Mouse (Mus musculus) forebrain, postnatal 0 days (tissue): ENCODE measurements at regions not wholly inside any gene's neighbourhood (a gene's known extent, or its start where the extent isn't known, plus 50 kb on each side); places are given as distances from the start of the nearest gene placed in this dataset.

ENCODE experiments used
- ATAC-seq: fragments of 200-750 bp; cut with Nextera tagmentation; 2 replicates; pipeline ENCODE4 v1.8.0; 2017; ENCODE audit warnings: mild to moderate bottlenecking, moderate library complexity
- DNase-seq: peaks from one replicate; pipeline ENCODE4 v3.0.0-alpha.2; 2015
- H3K27ac ChIP-seq: fragments of 300-500 bp; sonication (generic); 2 replicates; pipeline ENCODE4 v1.5.1; 2014; ENCODE audit warnings: low read depth, mild to moderate bottlenecking, antibody characterized with exemption, low read length, moderate library complexity, mixed read lengths
- H3K27me3 ChIP-seq: fragments of 300-500 bp; sonication (generic); 2 replicates; pipeline ENCODE4 v1.6.1; 2014; ENCODE audit warnings: mild to moderate bottlenecking, low read length, mixed read lengths; ENCODE audit not compliant: insufficient read depth
- H3K36me3 ChIP-seq: fragments of 300-500 bp; sonication (generic); 2 replicates; pipeline ENCODE4 v1.6.1; 2014; ENCODE audit warnings: mild to moderate bottlenecking, moderate library complexity; ENCODE audit not compliant: insufficient read depth
- H3K4me1 ChIP-seq: fragments of 300-500 bp; sonication (generic); 2 replicates; pipeline ENCODE4 v1.6.1; 2014; ENCODE audit warnings: antibody characterized with exemption; ENCODE audit not compliant: insufficient read depth
- H3K4me2 ChIP-seq: fragments of 300-500 bp; sonication (generic); 2 replicates; pipeline ENCODE4 v1.6.1; 2014; ENCODE audit warnings: low read depth, mild to moderate bottlenecking, moderate library complexity
- H3K4me3 ChIP-seq: fragments of 300-500 bp; sonication (generic); 2 replicates; pipeline ENCODE4 v1.5.1; 2014; ENCODE audit warnings: low read depth, low read length, mixed read lengths
- H3K9ac ChIP-seq: fragments of 300-500 bp; sonication (generic); 2 replicates; pipeline ENCODE4 v1.6.1; 2014; ENCODE audit warnings: mild to moderate bottlenecking
- H3K9me3 ChIP-seq: fragments of 300-500 bp; sonication (generic); 2 replicates; pipeline ENCODE4 v1.6.1; 2016; ENCODE audit warnings: low read length
- CTCF ChIP-seq: sonication (generic); IDR thresholded peaks from 2 replicates; pipeline ENCODE4 v1.5.1; 2016; ENCODE audit warnings: antibody characterized with exemption, control low read depth, low read depth
- WGBS: fragments of 180-500 bp; shearing (Covaris S2); extraction: QIAGEN DNeasy Blood & Tissue Kit; methylation state at CpG from one replicate; pipeline ENCODE4 v1.1.7; 2014; 5-methylcytosine and 5-hydroxymethylcytosine counted together

DNA sequence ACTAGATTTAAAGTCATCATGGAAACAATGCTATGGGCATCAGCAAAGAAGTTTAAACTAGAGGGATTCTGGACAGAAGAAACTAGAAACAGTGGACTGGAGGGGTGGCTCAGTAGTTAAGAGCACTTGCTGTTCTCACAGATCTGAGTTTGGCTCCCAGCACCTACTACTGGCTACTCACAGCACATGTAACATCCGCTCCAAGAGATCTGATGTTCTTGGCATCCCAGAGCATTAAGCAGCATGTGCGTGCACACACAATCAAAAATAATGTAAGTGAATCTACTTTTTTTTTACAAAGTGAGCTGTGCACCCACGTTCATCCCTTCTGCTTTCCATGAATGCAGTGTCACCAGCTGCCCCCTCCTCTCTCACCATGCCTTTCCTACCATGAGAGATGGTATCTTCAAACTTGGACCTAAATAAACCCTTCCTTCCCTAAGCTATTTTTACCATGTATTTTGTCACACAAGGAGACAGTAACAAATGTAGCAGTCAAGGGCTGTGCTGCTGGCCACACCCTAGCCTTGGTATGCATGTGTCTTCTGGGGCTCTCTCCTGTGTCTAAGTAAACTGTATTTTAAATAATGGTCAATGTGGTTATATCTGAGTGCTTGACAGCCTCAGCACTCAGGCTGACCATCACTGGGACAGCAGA lies 53.3 kb upstream of the Cldn5 start:
- no peaks in the 10 kb centered on the region for H3K36me3 ChIP-seq
- no peak overlapping the region for H3K4me2 ChIP-seq
- H3K9me3 ChIP-seq: no peaks in the 10 kb centered on the region
- H3K4me1 ChIP-seq: no peaks in the 10 kb centered on the region
- TF ChIP-seq CTCF: no peak
- no peak for ATAC-seq
- H3K27me3 ChIP-seq: no peaks in the 10 kb centered on the region; the same call in 1 of the 2 replicates
- no peak overlapping the region for H3K9ac ChIP-seq
- no peak overlapping the region for H3K27ac ChIP-seq
- WGBS: 70% methylated on average over 3 of the region's 3 CpGs
- no peak for DNase-seq
- no peak overlapping the region for H3K4me3 ChIP-seq

DNA sequence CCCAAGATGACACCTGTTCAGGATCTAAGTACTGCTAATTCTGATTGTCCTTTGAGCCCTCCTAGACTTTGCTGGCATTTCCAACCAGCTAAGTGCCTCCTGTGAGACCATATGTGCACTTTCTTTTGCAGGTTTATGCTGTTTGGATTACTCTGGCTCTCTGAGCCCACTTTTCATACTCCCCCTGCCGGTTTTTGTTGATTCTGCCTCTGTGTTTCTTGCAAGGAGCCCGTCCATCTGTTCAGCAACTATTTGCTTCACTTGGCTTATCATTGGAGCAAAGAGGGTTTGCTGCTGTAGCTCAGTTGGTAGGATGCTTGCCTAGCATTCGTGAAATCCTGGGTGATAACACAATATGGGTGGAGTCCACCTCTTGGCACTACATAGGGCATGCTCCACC lies 52.8 kb upstream of the Cldn5 start:
- H3K4me1 ChIP-seq: no peaks in the 10 kb centered on the region
- H3K9me3 ChIP-seq: no peaks in the 10 kb centered on the region
- no peak overlapping the region for H3K4me2 ChIP-seq
- no peaks in the 10 kb centered on the region; the same call in 1 of the 2 replicates for H3K27me3 ChIP-seq
- ATAC-seq: peak; percentile 53; the same call in 1 of the 2 replicates
- no peak overlapping the region for H3K27ac ChIP-seq
- DNase-seq: peak; percentile 52
- peak; percentile 32 for TF ChIP-seq CTCF
- no peaks in the 10 kb centered on the region for H3K36me3 ChIP-seq
- H3K4me3 ChIP-seq: no peak overlapping the region
- no peak overlapping the region for H3K9ac ChIP-seq
- WGBS: 35% methylated on average over 3 of the region's 3 CpGs

DNA sequence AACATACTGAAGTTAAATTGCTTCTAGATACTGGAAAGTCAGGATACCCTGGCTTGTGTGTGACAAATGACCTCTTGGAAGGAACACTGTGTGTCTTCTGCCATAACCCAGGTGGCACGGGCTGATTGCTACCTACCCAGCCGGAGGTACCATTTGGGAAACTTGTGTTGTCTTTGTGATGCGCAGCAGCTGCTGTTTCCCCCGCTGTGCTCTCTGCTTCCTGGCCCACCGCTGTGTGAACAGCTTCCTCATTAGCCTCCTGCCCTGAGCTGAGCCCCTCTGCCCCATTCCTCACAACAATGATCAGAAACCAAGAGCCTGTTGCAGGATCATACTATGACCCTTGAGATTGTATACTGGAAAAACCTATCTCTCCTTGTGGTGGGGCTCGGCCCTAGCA lies 51.9 kb upstream of the Cldn5 start:
- WGBS: 26% methylated on average over 6 of the region's 6 CpGs
- Histone ChIP-seq H3K36me3 (no peaks in the 10 kb centered on the region), H3K4me1 (no peaks in the 10 kb centered on the region), H3K9ac (no peak overlapping the region), H3K4me2 (no peak overlapping the region), H3K27me3 (no peaks in the 10 kb centered on the region; the same call in 1 of the 2 replicates), H3K4me3 (no peak overlapping the region), H3K27ac (no peak overlapping the region), H3K9me3 (no peaks in the 10 kb centered on the region)
- DNase-seq (no peak), ATAC-seq (no peak)
- no peak for TF ChIP-seq CTCF
